Mouse (Mus musculus) liver, embryonic 14 days (tissue): ENCODE data around the gene Slc38a1. TPM values are rescaled to one million over a fixed set of nuclear protein-coding genes. Genes with fewer than 3 reads are reported as not detected.

Experiments
- polyA plus RNA-seq: library from polyadenylated mRNA; depleted of rRNA; stranded (reverse); fragments of >200 nt; gene quantifications from 2 replicates; pipeline ENCODE4 v1.2.3, GENCODE M21; 2012; rRNA removed

The Slc38a1 gene
- polyA plus RNA-seq = 8.3 and 9.6 TPM in 2 replicates

DNA sequence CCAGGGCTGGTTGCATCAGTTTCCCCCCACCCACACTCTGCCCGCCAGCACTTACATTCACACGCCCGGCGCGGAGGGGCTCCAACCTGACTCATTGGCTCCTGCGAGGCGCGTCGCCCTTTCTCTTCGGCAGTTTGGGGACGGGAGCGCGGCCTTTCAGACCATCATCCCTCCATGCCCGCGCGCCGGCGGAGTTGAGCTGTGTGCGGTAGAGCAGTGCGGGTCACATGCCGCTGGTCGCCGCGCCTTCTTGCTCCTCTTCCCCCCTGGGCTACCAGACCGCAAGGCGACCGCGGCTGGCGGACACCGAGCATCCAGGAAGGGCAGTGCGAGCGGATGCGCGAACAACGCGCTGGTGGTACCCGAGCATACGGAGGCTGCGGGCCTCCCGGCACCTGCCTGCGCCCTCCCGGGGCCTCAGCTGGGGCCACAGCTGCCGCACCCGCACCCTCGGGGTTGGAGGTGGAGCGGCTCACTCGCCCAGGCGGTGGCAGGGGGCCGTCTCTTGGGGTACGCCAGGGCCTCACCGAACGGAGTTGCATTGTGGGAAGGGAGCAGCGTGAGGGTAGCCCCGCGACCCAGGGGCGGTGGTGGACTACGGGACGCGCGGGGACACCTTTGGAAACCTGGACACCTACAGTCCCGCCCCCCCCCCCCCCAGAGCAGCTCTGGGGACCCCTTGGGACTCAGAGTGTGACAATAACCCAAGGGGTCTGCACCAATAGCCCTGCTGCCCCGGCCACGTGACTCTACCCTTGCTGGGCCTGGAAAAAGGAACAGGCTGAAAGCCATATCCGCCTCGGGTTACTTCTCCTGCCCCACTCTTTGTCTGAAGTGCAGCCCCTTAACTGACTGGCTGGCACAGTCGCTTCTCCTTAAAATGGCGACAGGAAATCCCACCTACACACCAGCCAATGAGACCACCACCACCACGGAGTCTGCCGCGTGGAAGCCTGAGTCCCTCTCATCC lies at the start of gene Slc38a1:
Slc38a1 (minus strand) TSS at position 478 of the 970 bp plus-strand sequence.

Other genes with a start within 250 kb of the Slc38a1 start
- 20.2 and 22.9 TPM in 2 replicates for gene Scaf11, start 182.1 kb downstream of the Slc38a1 start, polyA plus RNA-seq
- gene Slc38a2, start 56.8 kb upstream of the Slc38a1 start, polyA plus RNA-seq = 19.2 and 23.0 TPM in 2 replicates